Mouse (Mus musculus): Measurements from ENCODE around the gene Cntn6. TPM values are rescaled to one million over a fixed set of nuclear protein-coding genes. Genes with fewer than 3 reads are reported as not detected.

Gene Cntn6
- polyA plus RNA-seq, 1 experiment from 2014 or later: not detected

- WGBS (ENCODE audit: insufficient replicate concordance): 65% methylated on average over 1 of the region's 1 CpGs
- no peak overlapping the region for H3K9ac ChIP-seq (replicated peaks)
Observed at GRCm38 (mm10) chr6:104563993-104564392, 71.4 kb downstream of the Cntn6 start.

DNA sequence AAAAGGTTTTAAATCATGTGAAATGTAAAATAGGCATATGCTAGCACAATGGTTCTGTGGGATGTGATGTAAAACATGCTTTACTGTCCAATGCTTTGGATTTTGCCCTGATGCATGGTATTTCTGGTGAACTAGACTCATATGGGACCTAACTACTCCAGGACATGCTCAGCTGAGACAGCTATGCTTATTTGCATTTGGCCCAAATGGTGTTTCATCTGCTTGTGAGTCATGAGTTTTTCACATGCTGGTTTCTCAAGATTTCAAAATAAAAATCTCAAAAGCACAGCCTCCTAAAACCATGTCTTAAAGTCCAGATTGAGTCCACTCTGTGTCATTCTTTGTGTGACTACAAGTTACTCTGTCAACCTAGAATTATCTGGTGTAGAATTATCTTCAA, 77.0 kb downstream of the Cntn6 start:
- DNase-seq (no peak), ATAC-seq (no peak)
- TF ChIP-seq EP300 (IDR thresholded peaks at IDR 0.05; ENCODE audit: low read depth) (no peak), CTCF (IDR thresholded peaks at IDR 0.05; ENCODE audit: low read depth) (no peak)
- no peaks in the 10 kb centered on the region for H3K4me1 ChIP-seq (ENCODE audit: insufficient read depth)
- no peak overlapping the region for H3K4me3 ChIP-seq (ENCODE audit: low read depth, low read length)
- H3K27me3 ChIP-seq (ENCODE audit: insufficient read depth, low read length): no peaks in the 10 kb centered on the region
- H3K4me2 ChIP-seq (ENCODE audit: low read depth, low read length): no peak overlapping the region
- no peak overlapping the region for H3K9ac ChIP-seq (replicated peaks)
- no peaks in the 10 kb centered on the region for H3K36me3 ChIP-seq (replicated peaks; ENCODE audit: insufficient read depth, low read length)
- H3K27ac ChIP-seq (ENCODE audit: low read depth): no peak overlapping the region
- no peaks in the 10 kb centered on the region for H3K9me3 ChIP-seq (ENCODE audit: low read length)

More at GRCm38 (mm10) chr6:104563993-104564392, 71.4 kb downstream of the Cntn6 start:
- no peaks in the 10 kb centered on the region for H3K27me3 ChIP-seq (ENCODE audit: insufficient read depth, low read length)
- H3K36me3 ChIP-seq (replicated peaks; ENCODE audit: insufficient read depth, low read length): no peaks in the 10 kb centered on the region
- DNase-seq (no peak), ATAC-seq (no peak)
- H3K4me2 ChIP-seq (ENCODE audit: low read depth, low read length): no peak overlapping the region
- no peak for TF ChIP-seq EP300 (IDR thresholded peaks at IDR 0.05; ENCODE audit: low read depth)
- no peak for TF ChIP-seq CTCF (IDR thresholded peaks at IDR 0.05; ENCODE audit: low read depth)
- H3K27ac ChIP-seq (ENCODE audit: low read depth): no peak overlapping the region
- no peak overlapping the region for H3K4me3 ChIP-seq (ENCODE audit: low read depth, low read length)
- H3K9me3 ChIP-seq (ENCODE audit: low read length): no peaks in the 10 kb centered on the region
- H3K4me1 ChIP-seq (ENCODE audit: insufficient read depth): no peaks in the 10 kb centered on the region

GRCm38 (mm10) chr6:104588028-104588427, 95.4 kb downstream of the Cntn6 start:
- Histone ChIP-seq H3K27me3 (ENCODE audit: insufficient read depth, low read length) (no peaks in the 10 kb centered on the region), H3K9ac (replicated peaks) (no peak overlapping the region), H3K4me2 (ENCODE audit: low read depth, low read length) (no peak overlapping the region), H3K9me3 (ENCODE audit: low read length) (no peaks in the 10 kb centered on the region; the same call in 1 of the 2 replicates), H3K27ac (ENCODE audit: low read depth) (no peak overlapping the region), H3K36me3 (replicated peaks; ENCODE audit: insufficient read depth, low read length) (no peaks in the 10 kb centered on the region), H3K4me1 (ENCODE audit: insufficient read depth) (no peaks in the 10 kb centered on the region), H3K4me3 (ENCODE audit: low read depth, low read length) (no peak overlapping the region)
- DNase-seq: no peak
- ATAC-seq: no peak
- TF ChIP-seq EP300 (IDR thresholded peaks at IDR 0.05; ENCODE audit: low read depth) (no peak), CTCF (IDR thresholded peaks at IDR 0.05; ENCODE audit: low read depth) (no peak)
- 53% methylated on average over 3 of the region's 3 CpGs for WGBS (ENCODE audit: insufficient replicate concordance)

- no peaks in the 10 kb centered on the region for H3K27me3 ChIP-seq (ENCODE audit: insufficient read depth, low read length)
- no peak overlapping the region for H3K4me3 ChIP-seq (ENCODE audit: low read depth, low read length)
- peak; percentile 86 for ATAC-seq
- no peaks in the 10 kb centered on the region for H3K36me3 ChIP-seq (replicated peaks; ENCODE audit: insufficient read depth, low read length)
- no peak for TF ChIP-seq EP300 (IDR thresholded peaks at IDR 0.05; ENCODE audit: low read depth)
- TF ChIP-seq CTCF (IDR thresholded peaks at IDR 0.05; ENCODE audit: low read depth): no peak
- H3K9me3 ChIP-seq (ENCODE audit: low read length): no peaks in the 10 kb centered on the region
- H3K4me2 ChIP-seq (ENCODE audit: low read depth, low read length): no peak overlapping the region
- H3K27ac ChIP-seq (ENCODE audit: low read depth): no peak overlapping the region
- DNase-seq: no peak
- no peak overlapping the region for H3K9ac ChIP-seq (replicated peaks)
- 61% methylated on average over 2 of the region's 2 CpGs for WGBS (ENCODE audit: insufficient replicate concordance)
- H3K4me1 ChIP-seq (ENCODE audit: insufficient read depth): no peaks in the 10 kb centered on the region
Observed at GRCm38 (mm10) chr6:104600838-104601397, 108.3 kb downstream of the Cntn6 start.

DNA sequence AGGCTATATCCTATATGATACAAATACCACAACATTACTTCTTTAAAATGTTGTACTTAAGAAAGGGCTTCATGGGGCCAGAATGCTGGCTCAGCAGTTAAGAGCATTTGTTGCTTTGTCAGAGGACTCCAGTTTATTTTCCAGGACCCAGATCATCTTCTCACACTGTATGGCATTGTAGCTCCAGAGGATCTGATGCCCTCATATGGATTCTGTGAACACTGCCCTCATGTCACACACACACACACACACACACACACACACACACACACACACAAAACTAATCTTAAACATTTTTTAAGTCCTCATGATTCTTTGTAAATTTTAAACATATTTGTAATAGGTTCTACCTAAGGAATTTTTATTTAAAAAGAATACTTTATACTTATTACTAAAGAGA, 110.3 kb downstream of the Cntn6 start:
- no peaks in the 10 kb centered on the region for H3K9me3 ChIP-seq (ENCODE audit: low read length)
- no peak for DNase-seq
- no peak for TF ChIP-seq EP300 (IDR thresholded peaks at IDR 0.05; ENCODE audit: low read depth)
- TF ChIP-seq CTCF (IDR thresholded peaks at IDR 0.05; ENCODE audit: low read depth): no peak
- ATAC-seq: no peak
- H3K4me1 ChIP-seq (ENCODE audit: insufficient read depth): no peaks in the 10 kb centered on the region
- H3K4me2 ChIP-seq (ENCODE audit: low read depth, low read length): no peak overlapping the region
- H3K9ac ChIP-seq (replicated peaks): no peak overlapping the region
- no peaks in the 10 kb centered on the region for H3K27me3 ChIP-seq (ENCODE audit: insufficient read depth, low read length)
- H3K27ac ChIP-seq (ENCODE audit: low read depth): no peak overlapping the region
- H3K4me3 ChIP-seq (ENCODE audit: low read depth, low read length): no peak overlapping the region
- H3K36me3 ChIP-seq (replicated peaks; ENCODE audit: insufficient read depth, low read length): no peaks in the 10 kb centered on the region

DNA sequence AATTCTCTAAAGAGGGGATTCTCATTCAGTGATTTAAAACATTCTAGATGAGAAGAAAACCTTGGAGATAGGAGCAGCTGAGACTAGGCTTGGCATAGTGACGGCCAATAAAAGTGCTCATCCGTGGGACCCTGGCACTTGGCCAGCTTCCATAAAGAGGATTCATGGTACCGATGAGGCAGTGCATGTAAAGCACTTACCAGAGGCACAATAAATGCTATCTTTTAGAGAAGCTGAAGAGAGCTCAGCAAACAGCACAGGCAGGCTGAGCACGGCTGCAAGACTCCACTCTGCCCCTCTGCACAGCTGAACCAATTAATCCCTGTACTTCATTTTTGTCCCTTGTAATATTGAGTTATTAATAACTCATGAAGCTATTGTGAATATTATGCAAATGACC, 110.8 kb downstream of the Cntn6 start:
- WGBS (ENCODE audit: insufficient replicate concordance): 73% methylated on average over 4 of the region's 4 CpGs
- H3K36me3 ChIP-seq (replicated peaks; ENCODE audit: insufficient read depth, low read length): no peaks in the 10 kb centered on the region
- H3K4me1 ChIP-seq (ENCODE audit: insufficient read depth): no peaks in the 10 kb centered on the region
- TF ChIP-seq CTCF (IDR thresholded peaks at IDR 0.05; ENCODE audit: low read depth) (no peak), EP300 (IDR thresholded peaks at IDR 0.05; ENCODE audit: low read depth) (no peak)
- no peak for ATAC-seq
- H3K27ac ChIP-seq (ENCODE audit: low read depth): no peak overlapping the region
- DNase-seq: no peak
- H3K4me3 ChIP-seq (ENCODE audit: low read depth, low read length): no peak overlapping the region
- no peak overlapping the region for H3K9ac ChIP-seq (replicated peaks)
- no peaks in the 10 kb centered on the region for H3K9me3 ChIP-seq (ENCODE audit: low read length)
- no peaks in the 10 kb centered on the region for H3K27me3 ChIP-seq (ENCODE audit: insufficient read depth, low read length)
- no peak overlapping the region for H3K4me2 ChIP-seq (ENCODE audit: low read depth, low read length)

GRCm38 (mm10) chr6:104605214-104605613, 112.6 kb downstream of the Cntn6 start:
- 56% methylated on average over 3 of the region's 3 CpGs for WGBS (ENCODE audit: insufficient replicate concordance)
- ATAC-seq (no peak), DNase-seq (no peak)
- H3K4me1 ChIP-seq (ENCODE audit: insufficient read depth): no peaks in the 10 kb centered on the region
- no peak overlapping the region for H3K4me2 ChIP-seq (ENCODE audit: low read depth, low read length)
- no peak for TF ChIP-seq EP300 (IDR thresholded peaks at IDR 0.05; ENCODE audit: low read depth)
- no peak for TF ChIP-seq CTCF (IDR thresholded peaks at IDR 0.05; ENCODE audit: low read depth)
- no peaks in the 10 kb centered on the region for H3K27me3 ChIP-seq (ENCODE audit: insufficient read depth, low read length)
- H3K27ac ChIP-seq (ENCODE audit: low read depth): no peak overlapping the region
- no peaks in the 10 kb centered on the region for H3K36me3 ChIP-seq (replicated peaks; ENCODE audit: insufficient read depth, low read length)
- no peak overlapping the region for H3K9ac ChIP-seq (replicated peaks)
- no peaks in the 10 kb centered on the region for H3K9me3 ChIP-seq (ENCODE audit: low read length)
- no peak overlapping the region for H3K4me3 ChIP-seq (ENCODE audit: low read depth, low read length)

All from liver, postnatal 0 days (tissue).